Mouse (Mus musculus): ENCODE measurements around the gene Tle3. TPM values are rescaled to one million over a fixed set of nuclear protein-coding genes. Genes with fewer than 3 reads are reported as not detected.
A peak's percentile ranks its signal among the peaks of the same experiment; 100 is the strongest.

Tle3 gene
- polyA plus RNA-seq (2016; fragmentation: Nextera tagmentation; extraction: Ambion mirVana): 56.3 and 59.9 TPM in 2 replicates

DNA sequence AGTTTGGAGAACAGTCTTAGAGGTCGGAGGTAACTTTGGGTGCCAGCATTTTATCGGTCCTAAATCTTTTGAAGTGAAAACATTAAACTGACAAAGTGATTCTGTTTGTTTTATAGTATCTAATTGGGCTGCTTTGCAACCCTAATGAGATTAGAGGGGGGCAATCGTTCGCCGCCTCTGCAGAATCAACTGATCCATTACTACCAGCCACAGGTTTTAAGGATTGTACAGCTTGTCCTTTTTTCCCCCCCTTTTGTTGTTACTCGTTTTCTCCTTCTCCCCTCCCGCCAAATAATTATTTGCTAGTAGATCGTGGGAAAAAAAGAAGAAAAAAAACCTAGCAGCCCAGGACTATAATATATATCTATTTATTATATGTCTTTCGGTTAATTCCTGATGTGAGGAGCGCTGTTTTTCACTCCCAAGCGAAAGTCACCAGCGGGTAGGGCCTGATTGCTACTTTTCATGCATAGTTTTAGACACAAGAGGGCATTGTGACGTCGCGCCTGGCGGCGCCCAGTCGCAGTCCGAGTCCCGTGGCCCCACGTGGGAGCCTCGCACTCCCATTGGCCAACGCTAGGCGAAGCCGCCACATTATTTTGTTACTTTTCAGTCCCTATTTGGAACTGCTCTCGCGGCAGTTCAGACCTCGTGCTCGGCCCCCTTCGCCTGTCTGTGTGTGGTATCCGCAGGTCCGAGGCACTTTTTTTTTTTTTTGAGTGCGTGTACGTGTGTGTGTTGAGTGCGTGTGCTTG lies at the start of gene Tle3:
Gene Tle3, plus strand, starts transcription at position 612 of the 755 bp plus-strand sequence.
- under 1% methylated on average over 35 of the region's 35 CpGs for WGBS
- ATAC-seq (ENCODE audit: low FRiP score): peak; percentile 63
- peaks cover 60% of the 10 kb centered on the region for H3K4me1 ChIP-seq

DNA sequence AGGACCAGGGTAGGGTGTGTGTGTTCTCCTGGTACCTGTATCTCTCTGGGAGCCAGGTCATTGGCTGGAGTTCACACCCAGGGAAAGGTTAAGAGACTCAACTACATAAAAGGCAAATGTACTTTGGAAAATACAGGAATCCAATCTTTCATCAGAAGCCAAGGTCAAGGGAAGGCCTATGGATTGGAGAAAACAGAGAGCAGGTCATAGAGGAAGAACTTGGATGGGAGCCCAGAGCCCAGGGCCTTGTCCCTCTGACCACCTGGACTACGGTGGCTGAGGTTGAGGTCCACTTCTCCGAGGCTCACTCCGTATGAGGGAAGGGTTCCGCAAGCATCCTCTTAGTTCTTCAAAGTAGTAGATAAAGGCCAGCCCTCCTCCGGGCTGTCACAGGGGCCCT lies 48.9 kb upstream of the Tle3 start:
- ATAC-seq (ENCODE audit: low FRiP score): no peak
- Histone ChIP-seq H3K4me2 (replicated peaks) (no peak overlapping the region), H3K27me3 (peaks cover 23% of the 10 kb centered on the region), H3K36me3 (no peaks in the 10 kb centered on the region), H3K9ac (no peak overlapping the region), H3K9me3 (replicated peaks) (no peaks in the 10 kb centered on the region), H3K27ac (no peak overlapping the region), H3K4me3 (no peak overlapping the region), H3K4me1 (peaks cover 40% of the 10 kb centered on the region)
- 87% methylated on average over 5 of the region's 5 CpGs for WGBS

More for the DNA sequence above, at the start of gene Tle3:
- Histone ChIP-seq H3K9ac (peak within 1 kb of the TSS; percentile 99), H3K36me3 (0 out of 2 replicates have a peak, but pooled peaks cover 6% of the 10 kb centered on the region), H3K27ac (peak within 1 kb of the TSS; percentile 95), H3K9me3 (replicated peaks) (no peaks in the 10 kb centered on the region), H3K27me3 (peaks cover 10% of the 10 kb centered on the region), H3K4me3 (peak within 1 kb of the TSS; percentile 94), H3K4me2 (replicated peaks) (peak within 1 kb of the TSS; percentile 91)

DNA sequence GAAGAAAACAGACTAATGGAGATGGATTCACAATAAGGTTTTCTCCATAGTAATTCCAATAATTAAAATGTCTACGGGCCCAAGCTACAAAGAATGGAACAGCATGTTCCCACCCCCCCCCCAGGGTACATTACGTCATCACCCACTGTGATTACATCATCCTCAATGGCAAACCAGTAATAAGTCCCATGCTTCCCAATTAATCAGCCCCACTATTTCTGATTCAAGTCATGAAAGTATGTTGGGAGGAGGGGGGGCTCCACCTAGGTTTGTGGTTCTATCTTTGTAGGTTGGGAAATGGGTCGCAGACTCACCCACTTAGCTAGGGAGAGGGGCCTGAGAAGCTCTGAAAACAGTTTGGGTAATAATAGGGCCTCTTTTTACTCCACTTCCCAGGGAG lies 48.3 kb upstream of the Tle3 start:
- Histone ChIP-seq H3K27me3 (peaks cover 20% of the 10 kb centered on the region), H3K36me3 (no peaks in the 10 kb centered on the region), H3K4me1 (peaks cover 40% of the 10 kb centered on the region), H3K4me3 (no peak overlapping the region), H3K27ac (peak overlapping the region; percentile 78; the same call in 1 of the 2 replicates), H3K9ac (no peak overlapping the region), H3K9me3 (replicated peaks) (no peaks in the 10 kb centered on the region), H3K4me2 (replicated peaks) (peak overlapping the region; percentile 7; the same call in 1 of the 2 replicates)
- 37% methylated on average over 3 of the region's 3 CpGs for WGBS
- ATAC-seq (ENCODE audit: low FRiP score): no peak

DNA sequence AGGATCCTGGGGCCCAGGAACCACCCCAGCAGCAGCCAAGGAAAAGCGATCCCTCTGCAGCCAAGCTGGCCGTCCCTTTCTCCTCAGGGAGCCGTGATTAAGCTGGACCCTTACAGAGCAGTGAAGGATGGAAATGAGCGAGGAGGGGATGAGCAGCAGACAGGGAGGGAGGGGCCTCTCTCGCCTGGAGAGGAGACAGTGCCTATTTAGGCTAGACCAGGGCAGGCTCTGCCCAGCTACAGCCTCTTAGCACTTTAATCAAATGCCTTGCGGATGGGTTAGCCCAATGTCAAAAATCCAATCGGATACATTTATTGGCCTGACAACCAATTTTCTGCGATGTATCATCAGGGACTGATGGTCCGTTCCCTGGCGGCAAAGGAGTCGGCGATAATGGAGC lies 47.8 kb upstream of the Tle3 start:
- Histone ChIP-seq H3K9ac (no peak overlapping the region), H3K9me3 (replicated peaks) (no peaks in the 10 kb centered on the region), H3K4me2 (replicated peaks) (peak overlapping the region; percentile 7), H3K36me3 (no peaks in the 10 kb centered on the region), H3K27me3 (peaks cover 20% of the 10 kb centered on the region), H3K27ac (peak overlapping the region; percentile 78; the same call in 1 of the 2 replicates), H3K4me1 (peaks cover 40% of the 10 kb centered on the region), H3K4me3 (no peak overlapping the region)
- peak; percentile 59 for ATAC-seq (ENCODE audit: low FRiP score)
- 5% methylated on average over 12 of the region's 12 CpGs for WGBS

DNA sequence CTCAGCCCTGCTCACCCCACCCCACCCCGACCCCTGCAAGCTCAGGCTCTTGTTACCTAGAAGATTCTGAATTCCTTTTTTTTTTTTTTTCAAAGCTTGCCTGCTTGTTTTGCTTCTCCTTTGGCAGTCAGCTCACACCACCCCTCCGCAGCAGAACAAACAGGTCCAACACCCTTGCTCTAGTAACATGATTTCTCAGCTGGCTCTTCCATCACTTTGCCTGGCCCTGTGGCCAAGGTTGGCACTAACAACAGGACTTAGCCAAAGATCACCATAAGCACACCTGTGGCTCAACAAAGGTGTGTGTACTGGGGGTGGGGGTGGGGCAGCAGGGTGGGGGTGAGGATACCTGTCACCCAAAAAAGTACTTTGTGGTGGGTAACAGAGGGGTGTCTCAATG lies 47.2 kb upstream of the Tle3 start:
- peak overlapping the region; percentile 7; the same call in 1 of the 2 replicates for H3K4me2 ChIP-seq (replicated peaks)
- WGBS: 36% methylated on average over 2 of the region's 2 CpGs
- H3K4me1 ChIP-seq: peaks cover 39% of the 10 kb centered on the region
- H3K4me3 ChIP-seq: no peak overlapping the region
- no peaks in the 10 kb centered on the region for H3K9me3 ChIP-seq (replicated peaks)
- H3K27me3 ChIP-seq: peaks cover 20% of the 10 kb centered on the region
- H3K9ac ChIP-seq: no peak overlapping the region
- peak overlapping the region; percentile 78; the same call in 1 of the 2 replicates for H3K27ac ChIP-seq
- no peak for ATAC-seq (ENCODE audit: low FRiP score)
- H3K36me3 ChIP-seq: no peaks in the 10 kb centered on the region

DNA sequence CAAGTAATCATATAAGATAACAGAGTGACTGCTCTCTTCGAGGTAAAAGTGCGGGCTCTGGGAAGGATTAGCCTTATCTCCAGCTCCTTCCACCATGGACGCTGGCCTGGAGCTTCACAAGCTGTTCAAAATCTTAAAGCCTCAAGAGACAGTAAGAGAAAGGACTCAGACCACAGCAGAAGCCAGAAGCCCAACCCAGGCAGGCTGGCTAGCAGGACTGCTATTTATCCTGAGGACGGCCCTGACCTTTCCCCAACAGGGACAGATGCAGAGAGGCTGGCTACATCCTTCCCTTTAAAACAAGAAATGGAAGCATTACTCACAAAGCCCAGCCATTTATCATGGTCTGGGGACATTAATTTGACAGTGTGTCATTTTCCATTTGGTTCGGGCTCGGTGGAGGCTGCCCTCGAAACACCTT lies 46.2 kb upstream of the Tle3 start:
- Histone ChIP-seq H3K27ac (peak overlapping the region; percentile 72), H3K36me3 (no peaks in the 10 kb centered on the region), H3K9me3 (replicated peaks) (no peaks in the 10 kb centered on the region), H3K4me3 (no peak overlapping the region), H3K4me2 (replicated peaks) (no peak overlapping the region), H3K9ac (no peak overlapping the region), H3K27me3 (peaks cover 20% of the 10 kb centered on the region), H3K4me1 (peaks cover 40% of the 10 kb centered on the region)
- ATAC-seq (ENCODE audit: low FRiP score): peak; percentile 42
- WGBS: 28% methylated on average over 7 of the region's 7 CpGs

DNA sequence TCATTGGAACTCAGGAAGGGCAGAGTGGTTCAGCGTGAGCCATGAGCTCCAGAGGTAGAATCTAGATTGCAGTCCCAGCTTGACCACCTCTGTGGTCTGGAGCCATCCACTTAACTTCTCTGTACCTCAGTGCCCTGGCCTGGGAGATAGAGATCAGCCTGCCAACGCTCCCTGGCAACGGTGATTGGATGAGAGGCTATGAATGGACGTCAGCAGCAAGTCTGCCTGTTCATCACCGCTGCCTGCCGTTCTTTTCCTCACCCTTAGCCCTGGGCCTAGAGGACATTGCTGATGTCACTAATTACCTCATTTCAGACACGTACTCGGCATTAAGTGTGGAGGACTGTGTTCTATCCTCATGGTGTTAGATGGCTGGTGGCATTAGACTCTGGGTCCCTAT lies 45.2 kb upstream of the Tle3 start:
- Histone ChIP-seq H3K27me3 (peaks cover 19% of the 10 kb centered on the region), H3K36me3 (no peaks in the 10 kb centered on the region), H3K27ac (no peak overlapping the region), H3K9ac (no peak overlapping the region), H3K4me3 (no peak overlapping the region), H3K9me3 (replicated peaks) (no peaks in the 10 kb centered on the region), H3K4me1 (peaks cover 40% of the 10 kb centered on the region), H3K4me2 (replicated peaks) (no peak overlapping the region)
- no peak for ATAC-seq (ENCODE audit: low FRiP score)
- 59% methylated on average over 8 of the region's 8 CpGs for WGBS

DNA sequence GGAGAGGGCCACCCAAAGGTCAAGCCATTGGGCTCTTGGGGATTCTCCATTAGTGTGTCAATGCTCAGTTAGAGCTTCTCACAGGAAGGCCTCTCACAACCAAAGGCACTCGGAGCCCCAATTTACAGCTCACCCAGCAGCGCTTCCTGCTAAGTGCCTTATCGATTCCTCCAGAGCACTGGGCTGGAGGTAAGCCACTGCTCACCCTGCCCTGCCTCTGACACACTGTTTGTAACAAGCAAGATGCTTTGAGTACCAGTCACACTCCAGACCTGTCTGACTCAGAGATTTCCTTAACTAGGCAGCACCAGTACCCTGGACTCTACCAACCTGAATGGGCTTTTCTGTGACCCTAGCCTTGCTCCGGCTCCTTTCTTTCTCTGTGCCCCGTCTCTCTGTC lies 44.0 kb upstream of the Tle3 start:
- no peak overlapping the region for H3K4me3 ChIP-seq
- H3K36me3 ChIP-seq: no peaks in the 10 kb centered on the region
- H3K27me3 ChIP-seq: peaks cover 14% of the 10 kb centered on the region
- 82% methylated on average over 5 of the region's 5 CpGs for WGBS
- H3K27ac ChIP-seq: no peak overlapping the region
- no peak overlapping the region for H3K4me2 ChIP-seq (replicated peaks)
- no peaks in the 10 kb centered on the region for H3K9me3 ChIP-seq (replicated peaks)
- peaks cover 40% of the 10 kb centered on the region for H3K4me1 ChIP-seq
- no peak overlapping the region for H3K9ac ChIP-seq
- ATAC-seq (ENCODE audit: low FRiP score): no peak

DNA sequence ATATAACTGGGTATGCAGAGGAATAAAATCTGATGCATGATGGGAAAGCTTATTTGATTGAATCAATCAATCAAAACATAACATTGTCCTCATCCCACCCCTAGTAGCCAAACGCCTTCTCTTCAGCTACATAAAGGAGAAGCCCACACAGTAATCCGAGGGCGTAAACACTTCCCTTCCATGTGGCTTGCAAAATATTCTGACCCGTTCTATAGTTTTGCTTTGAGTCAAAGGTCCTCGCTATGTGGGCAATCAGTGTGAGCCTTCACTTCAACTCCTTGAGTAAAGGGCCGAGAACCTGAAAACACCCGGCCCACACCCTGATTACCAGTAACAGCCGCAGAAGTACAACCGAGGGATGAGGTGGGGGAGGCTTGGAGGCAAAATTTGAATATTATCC lies 41.4 kb upstream of the Tle3 start:
- H3K4me2 ChIP-seq (replicated peaks): no peak overlapping the region

DNA sequence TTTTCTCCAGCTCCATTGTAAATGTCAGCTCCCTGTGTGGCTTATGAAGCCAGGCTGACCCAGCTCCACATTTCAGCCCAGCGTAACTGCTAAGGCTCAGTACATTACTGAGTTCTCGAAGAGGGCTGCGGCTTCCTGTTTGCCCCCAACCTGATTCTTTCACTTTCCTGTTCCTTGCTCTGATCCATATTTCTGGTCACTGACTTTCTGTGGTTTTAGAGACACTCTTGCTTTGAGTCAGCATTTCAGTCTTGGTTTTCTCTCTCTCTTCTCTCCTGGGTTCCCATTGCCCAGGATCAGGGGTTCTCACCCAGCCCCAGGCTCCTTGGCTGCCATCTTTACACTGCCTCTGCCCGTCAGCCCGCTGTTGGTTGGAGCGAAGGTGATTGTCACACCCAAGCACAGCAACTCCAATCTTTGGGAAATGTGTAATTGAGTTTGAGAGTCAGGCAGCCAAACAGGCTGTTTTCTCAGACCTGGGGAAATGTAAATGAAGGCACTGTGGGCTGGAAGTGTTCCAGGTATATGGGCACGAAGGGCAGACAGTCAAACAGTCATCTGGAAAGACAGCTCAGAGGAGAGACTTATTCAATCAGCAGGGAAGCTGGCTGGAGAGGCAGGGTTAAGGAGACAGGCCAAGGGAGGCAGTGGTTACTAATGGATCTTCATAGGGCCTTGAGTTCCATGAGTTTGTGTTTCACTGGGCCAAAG lies 39.8 kb upstream of the Tle3 start:
- Histone ChIP-seq H3K9me3 (replicated peaks) (no peaks in the 10 kb centered on the region), H3K9ac (no peak overlapping the region), H3K4me1 (peaks cover 13% of the 10 kb centered on the region), H3K4me3 (no peak overlapping the region), H3K4me2 (replicated peaks) (no peak overlapping the region), H3K27ac (no peak overlapping the region), H3K27me3 (peaks cover 31% of the 10 kb centered on the region), H3K36me3 (no peaks in the 10 kb centered on the region)
- no peak for ATAC-seq (ENCODE audit: low FRiP score)
- WGBS: 88% methylated on average over 7 of the region's 7 CpGs

More for the DNA sequence above, 41.4 kb upstream of the Tle3 start:
- WGBS: 89% methylated on average over 9 of the region's 9 CpGs
- Histone ChIP-seq H3K4me3 (no peak overlapping the region), H3K9ac (no peak overlapping the region), H3K4me1 (peaks cover 24% of the 10 kb centered on the region), H3K27me3 (peaks cover 19% of the 10 kb centered on the region), H3K27ac (no peak overlapping the region), H3K9me3 (replicated peaks) (no peaks in the 10 kb centered on the region), H3K36me3 (no peaks in the 10 kb centered on the region)
- ATAC-seq (ENCODE audit: low FRiP score): no peak

DNA sequence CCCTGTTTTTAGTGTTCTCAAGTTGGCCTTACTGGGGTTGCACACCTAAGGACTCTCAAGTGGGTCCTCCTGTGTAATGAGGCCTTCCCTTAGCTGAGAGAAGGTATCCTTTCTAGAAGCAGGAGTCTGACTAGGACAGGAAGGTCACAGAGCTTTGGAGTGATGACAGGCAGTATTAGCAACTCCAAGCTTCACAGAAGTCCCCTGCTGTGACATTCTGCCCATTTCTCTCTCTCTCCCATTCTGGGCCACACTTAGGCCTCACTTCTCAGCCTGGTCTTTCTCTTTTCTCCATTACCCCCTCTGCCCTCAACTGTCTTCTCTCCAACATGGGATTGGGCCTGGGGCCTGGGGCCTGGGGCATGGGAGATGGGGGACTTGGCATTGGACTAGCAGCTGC lies 36.0 kb upstream of the Tle3 start:
- ATAC-seq (ENCODE audit: low FRiP score): no peak
- no peak overlapping the region for H3K4me3 ChIP-seq
- no peaks in the 10 kb centered on the region for H3K9me3 ChIP-seq (replicated peaks)
- H3K4me1 ChIP-seq: peaks cover 12% of the 10 kb centered on the region; the same call in 1 of the 2 replicates
- no peak overlapping the region for H3K9ac ChIP-seq
- no peak overlapping the region for H3K4me2 ChIP-seq (replicated peaks)
- H3K27me3 ChIP-seq: peaks cover 59% of the 10 kb centered on the region
- no peaks in the 10 kb centered on the region for H3K36me3 ChIP-seq
- H3K27ac ChIP-seq: no peak overlapping the region
